Mouse (Mus musculus) kidney, embryonic 14.5 days (tissue): ENCODE measurements around the gene Colca2. TPM values are rescaled to one million over a fixed set of nuclear protein-coding genes. Genes with fewer than 3 reads are reported as not detected.

Experiments used
- ATAC-seq: fragments of 200-750 bp; cut with Nextera tagmentation; 2 replicates; pipeline ENCODE4 v1.8.0; 2017; ENCODE audit warnings: moderate number of reproducible peaks, mild to moderate bottlenecking, moderate TSS enrichment, moderate library complexity; ENCODE audit not compliant: low FRiP score, low TSS enrichment
- H3K27ac ChIP-seq: fragments of 300-500 bp; sonication (generic); 2 replicates; pipeline ENCODE4 v1.5.1; 2014; ENCODE audit warnings: low read depth, mild to moderate bottlenecking, low read length, moderate library complexity, mixed read lengths
- H3K27me3 ChIP-seq: fragments of 300-500 bp; sonication (generic); 2 replicates; pipeline ENCODE4 v1.6.1; 2014; ENCODE audit warnings: mild to moderate bottlenecking, low read length; ENCODE audit not compliant: control insufficient read depth, insufficient read depth
- H3K36me3 ChIP-seq: fragments of 300-500 bp; sonication (generic); 2 replicates; pipeline ENCODE4 v1.6.1; 2014; ENCODE audit warnings: low read length, mixed read lengths; ENCODE audit not compliant: control insufficient read depth, insufficient read depth
- H3K4me1 ChIP-seq: fragments of 300-500 bp; sonication (generic); 2 replicates; pipeline ENCODE4 v1.6.1; 2014; ENCODE audit warnings: low read length, mixed read lengths; ENCODE audit not compliant: control insufficient read depth, insufficient read depth
- H3K4me2 ChIP-seq: fragments of 300-500 bp; sonication (generic); replicated peaks from 2 replicates; pipeline ENCODE4 v1.6.1; 2014; ENCODE audit warnings: low read depth, mild to moderate bottlenecking, low read length
- H3K4me3 ChIP-seq: fragments of 300-500 bp; sonication (generic); 2 replicates; pipeline ENCODE4 v1.5.1; 2014; ENCODE audit warnings: mild to moderate bottlenecking, low read length
- H3K9ac ChIP-seq: fragments of 300-500 bp; sonication (generic); 2 replicates; pipeline ENCODE4 v1.6.1; 2014; ENCODE audit warnings: low read depth, mild to moderate bottlenecking, low read length, moderate library complexity
- H3K9me3 ChIP-seq: fragments of 300-500 bp; sonication (generic); 2 replicates; pipeline ENCODE4 v1.6.1; 2016; ENCODE audit warnings: low read length; ENCODE audit not compliant: control insufficient read depth
- WGBS: fragments of 180-500 bp; shearing (Covaris S2); extraction: QIAGEN DNeasy Blood & Tissue Kit; methylation state at CpG from one replicate; pipeline ENCODE4 v1.1.7; 2014; 5-methylcytosine and 5-hydroxymethylcytosine counted together
- polyA plus RNA-seq: library from polyadenylated mRNA; unstranded; fragments of >200 nt; fragmentation: Nextera tagmentation; extraction: Ambion mirVana; gene quantifications from 2 replicates; pipeline ENCODE4 v1.2.1, GENCODE M21; 2014

The Colca2 gene
- polyA plus RNA-seq, 1 experiment from 2014 or later = 2.8 TPM

GRCm38 (mm10) chr9:51277834-51278498 is 403 bp downstream of the Colca2 start:
- Histone ChIP-seq H3K4me1 (0 out of 2 replicates have a peak, but pooled peaks cover 6% of the 10 kb centered on the region), H3K4me3 (peak overlapping the region; percentile 64), H3K27me3 (no peaks in the 10 kb centered on the region), H3K9me3 (no peaks in the 10 kb centered on the region), H3K36me3 (no peaks in the 10 kb centered on the region), H3K27ac (peak overlapping the region; percentile 67; the same call in 1 of the 2 replicates), H3K9ac (peak overlapping the region; percentile 72; the same call in 1 of the 2 replicates), H3K4me2 (peak overlapping the region; percentile 92)
- no peak for ATAC-seq
- WGBS = 17% methylated on average over 13 of the region's 13 CpGs

- Histone ChIP-seq H3K36me3 (no peaks in the 10 kb centered on the region), H3K4me2 (no peak overlapping the region), H3K4me1 (0 out of 2 replicates have a peak, but pooled peaks cover 6% of the 10 kb centered on the region), H3K9ac (no peak overlapping the region), H3K27ac (peak overlapping the region; percentile 14; the same call in 1 of the 2 replicates), H3K4me3 (no peak overlapping the region), H3K27me3 (no peaks in the 10 kb centered on the region), H3K9me3 (no peaks in the 10 kb centered on the region)
- no peak for ATAC-seq
- 32% methylated on average over 4 of the region's 4 CpGs for WGBS
These were observed 3.7 kb downstream of the Colca2 start for GRCm38 (mm10) chr9:51274678-51275077.

- Histone ChIP-seq H3K27me3 (no peaks in the 10 kb centered on the region), H3K4me3 (no peak overlapping the region), H3K27ac (no peak overlapping the region), H3K9ac (no peak overlapping the region), H3K4me1 (0 out of 2 replicates have a peak, but pooled peaks cover 6% of the 10 kb centered on the region), H3K36me3 (no peaks in the 10 kb centered on the region), H3K4me2 (no peak overlapping the region), H3K9me3 (no peaks in the 10 kb centered on the region)
- no peak for ATAC-seq
- 65% methylated on average over 9 of the region's 9 CpGs for WGBS
These were observed 4.7 kb downstream of the Colca2 start for GRCm38 (mm10) chr9:51273581-51274154.

- 0 out of 2 replicates have a peak, but pooled peaks cover 6% of the 10 kb centered on the region for H3K4me1 ChIP-seq
- 75% methylated on average over 5 of the region's 5 CpGs for WGBS
- no peak overlapping the region for H3K4me3 ChIP-seq
- ATAC-seq = no peak
- no peak overlapping the region for H3K4me2 ChIP-seq
- H3K9ac ChIP-seq = no peak overlapping the region
- H3K9me3 ChIP-seq = no peaks in the 10 kb centered on the region
- no peaks in the 10 kb centered on the region for H3K36me3 ChIP-seq
- no peaks in the 10 kb centered on the region for H3K27me3 ChIP-seq
- no peak overlapping the region for H3K27ac ChIP-seq
These were observed 6.3 kb downstream of the Colca2 start for GRCm38 (mm10) chr9:51272102-51272501.

- WGBS = 89% methylated on average over 8 of the region's 8 CpGs
These were observed 7.3 kb downstream of the Colca2 start for GRCm38 (mm10) chr9:51271073-51271472.

GRCm38 (mm10) chr9:51268852-51269251 is 9.5 kb downstream of the Colca2 start:
- WGBS = 74% methylated on average over 5 of the region's 5 CpGs
- Histone ChIP-seq H3K27me3 (no peaks in the 10 kb centered on the region), H3K9ac (no peak overlapping the region), H3K4me3 (no peak overlapping the region), H3K36me3 (no peaks in the 10 kb centered on the region), H3K27ac (no peak overlapping the region), H3K9me3 (no peaks in the 10 kb centered on the region), H3K4me1 (no peaks in the 10 kb centered on the region), H3K4me2 (no peak overlapping the region)
- no peak for ATAC-seq

More at GRCm38 (mm10) chr9:51271073-51271472, 7.3 kb downstream of the Colca2 start:
- H3K4me3 ChIP-seq = no peak overlapping the region
- no peak overlapping the region for H3K4me2 ChIP-seq
- H3K36me3 ChIP-seq = no peaks in the 10 kb centered on the region
- no peak overlapping the region for H3K27ac ChIP-seq
- H3K9me3 ChIP-seq = no peaks in the 10 kb centered on the region
- H3K4me1 ChIP-seq = 0 out of 2 replicates have a peak, but pooled peaks cover 6% of the 10 kb centered on the region
- no peak overlapping the region for H3K9ac ChIP-seq
- no peaks in the 10 kb centered on the region for H3K27me3 ChIP-seq
- ATAC-seq = no peak

GRCm38 (mm10) chr9:51258426-51258825 is 19.9 kb downstream of the Colca2 start:
- ATAC-seq = no peak
- Histone ChIP-seq H3K27ac (no peak overlapping the region), H3K4me1 (no peaks in the 10 kb centered on the region), H3K27me3 (no peaks in the 10 kb centered on the region), H3K4me2 (no peak overlapping the region), H3K9me3 (peaks cover 5% of the 10 kb centered on the region; the same call in 1 of the 2 replicates), H3K36me3 (no peaks in the 10 kb centered on the region), H3K9ac (no peak overlapping the region), H3K4me3 (no peak overlapping the region)
- 82% methylated on average over 5 of the region's 5 CpGs for WGBS

- no peak for ATAC-seq
These were observed 21.4 kb downstream of the Colca2 start for GRCm38 (mm10) chr9:51256780-51257502.

More at GRCm38 (mm10) chr9:51256780-51257502, 21.4 kb downstream of the Colca2 start:
- no peaks in the 10 kb centered on the region for H3K36me3 ChIP-seq
- H3K27me3 ChIP-seq = no peaks in the 10 kb centered on the region
- 67% methylated on average over 4 of the region's 4 CpGs for WGBS
- no peak overlapping the region for H3K4me3 ChIP-seq
- H3K9ac ChIP-seq = no peak overlapping the region
- no peak overlapping the region for H3K4me2 ChIP-seq
- H3K27ac ChIP-seq = no peak overlapping the region
- H3K4me1 ChIP-seq = no peaks in the 10 kb centered on the region
- H3K9me3 ChIP-seq = peaks cover 5% of the 10 kb centered on the region; the same call in 1 of the 2 replicates
